Mouse (Mus musculus): Measurements from ENCODE around the gene Slco1c1.
A peak's percentile ranks its signal among the peaks of the same experiment; 100 is the strongest.

Slco1c1 gene

GRCm38 (mm10) chr6:141523747-141524640 lies at the start of gene Slco1c1:
Slco1c1 (plus strand) TSS chr6:141524368.
- DNase-seq = no peak

- DNase-seq = no peak
Measured at GRCm38 (mm10) chr6:141474696-141475095, 49.5 kb upstream of the Slco1c1 start.

GRCm38 (mm10) chr6:141485302-141486021 lies 38.7 kb upstream of the Slco1c1 start:
- no peak for DNase-seq

- no peak for DNase-seq
Measured at GRCm38 (mm10) chr6:141487266-141487665, 36.9 kb upstream of the Slco1c1 start.

GRCm38 (mm10) chr6:141488619-141489018 lies 35.5 kb upstream of the Slco1c1 start:
- DNase-seq = peak; percentile 6

- no peak for DNase-seq
Measured at GRCm38 (mm10) chr6:141494909-141495308, 29.3 kb upstream of the Slco1c1 start.

GRCm38 (mm10) chr6:141495634-141496418 lies 28.3 kb upstream of the Slco1c1 start:
- no peak for DNase-seq

GRCm38 (mm10) chr6:141499511-141499910 lies 24.7 kb upstream of the Slco1c1 start:
- no peak for DNase-seq

- no peak for DNase-seq
Measured at GRCm38 (mm10) chr6:141501171-141501570, 23.0 kb upstream of the Slco1c1 start.

- DNase-seq = no peak
Measured at GRCm38 (mm10) chr6:141522541-141522940, 1.6 kb upstream of the Slco1c1 start.

GRCm38 (mm10) chr6:141525787-141526186 lies 1.6 kb downstream of the Slco1c1 start:
- no peak for DNase-seq

GRCm38 (mm10) chr6:141530865-141531264 lies 6.7 kb downstream of the Slco1c1 start:
- no peak for DNase-seq

- no peak for DNase-seq
Measured at GRCm38 (mm10) chr6:141537298-141537697, 13.1 kb downstream of the Slco1c1 start.

- DNase-seq = no peak
Measured at GRCm38 (mm10) chr6:141541136-141541535, 17.0 kb downstream of the Slco1c1 start.

- DNase-seq = no peak
Measured at GRCm38 (mm10) chr6:141543344-141543743, 19.2 kb downstream of the Slco1c1 start.

- no peak for DNase-seq
Measured at GRCm38 (mm10) chr6:141558118-141558517, 34.0 kb downstream of the Slco1c1 start.

- no peak for DNase-seq
Measured at GRCm38 (mm10) chr6:141567366-141567765, 43.2 kb downstream of the Slco1c1 start.

- DNase-seq = no peak
Measured at GRCm38 (mm10) chr6:141567852-141568558, 43.8 kb downstream of the Slco1c1 start.

- no peak for DNase-seq
Measured at GRCm38 (mm10) chr6:141568559-141568946, 44.4 kb downstream of the Slco1c1 start.

- DNase-seq = no peak
Measured at GRCm38 (mm10) chr6:141576646-141577200, 52.6 kb downstream of the Slco1c1 start.

GRCm38 (mm10) chr6:141584791-141585403 lies 60.7 kb downstream of the Slco1c1 start:
- no peak for DNase-seq

GRCm38 (mm10) chr6:141590002-141590401 lies 65.8 kb downstream of the Slco1c1 start:
- no peak for DNase-seq

Data from thymus, postnatal 25 days (tissue).